Mouse (Mus musculus) urinary bladder, adult 2 months (tissue): ENCODE measurements around the gene Lrpprc. TPM values are rescaled to one million over a fixed set of nuclear protein-coding genes. Genes with fewer than 3 reads are reported as not detected.

ENCODE experiments used
- DNase-seq: peaks from one replicate; pipeline ENCODE4 v3.0.0; 2022; ENCODE audit warnings: low spot score
- polyA plus RNA-seq: library from polyadenylated mRNA; depleted of rRNA; stranded (reverse); fragments of >200 nt; gene quantifications from 2 replicates; pipeline ENCODE4 v1.2.3, GENCODE M21; 2012

The Lrpprc gene
- polyA plus RNA-seq, 1 experiment, result 24.7 TPM

- DNase-seq, result no peak
Measured at GRCm38 (mm10) chr17:84716252-84716872, 74.2 kb downstream of the Lrpprc start.

DNA sequence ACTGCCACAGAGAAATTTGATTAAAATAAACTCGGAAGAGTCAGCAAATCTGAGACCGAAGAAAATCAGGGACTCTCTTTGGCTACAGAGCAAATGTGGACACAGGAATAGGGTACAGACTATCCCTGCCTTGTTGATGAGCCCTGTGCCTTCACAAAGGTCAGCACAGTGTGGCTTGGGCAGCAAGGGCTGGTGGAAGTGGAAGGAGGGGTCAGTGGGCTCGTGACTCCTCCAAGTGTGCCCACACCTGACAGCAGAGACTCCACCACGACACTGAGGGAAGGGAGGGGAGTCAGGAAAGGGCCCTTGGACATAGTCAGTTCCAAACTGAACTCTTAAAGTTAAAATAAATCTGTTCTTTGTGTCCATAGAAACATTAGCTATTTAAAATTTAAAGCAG lies 75.7 kb downstream of the Lrpprc start:
- DNase-seq, result no peak

- no peak for DNase-seq
Measured at GRCm38 (mm10) chr17:84713563-84714164, 76.9 kb downstream of the Lrpprc start.

DNA sequence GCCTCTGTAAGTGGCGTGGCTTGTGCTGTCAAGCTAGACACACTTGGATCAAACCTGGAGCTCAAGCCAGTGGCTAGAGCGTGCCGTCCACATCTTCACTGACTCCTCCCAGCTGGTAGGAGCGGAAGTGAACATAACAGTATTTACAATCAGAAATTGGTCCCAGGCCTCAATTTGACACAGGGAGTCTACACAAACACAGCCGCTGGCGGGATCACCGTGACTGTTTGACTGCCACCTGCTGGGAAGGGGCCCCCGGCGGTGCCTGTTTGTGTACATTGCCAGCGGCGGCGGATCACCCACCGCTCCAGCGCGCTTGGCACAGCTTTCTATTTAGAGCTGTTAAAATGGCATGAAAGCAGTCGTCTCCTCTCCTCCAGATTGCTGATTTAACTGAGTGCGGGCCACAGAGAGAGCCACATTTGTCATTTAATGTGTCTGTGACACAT lies 81.2 kb downstream of the Lrpprc start:
- DNase-seq, result no peak

DNA sequence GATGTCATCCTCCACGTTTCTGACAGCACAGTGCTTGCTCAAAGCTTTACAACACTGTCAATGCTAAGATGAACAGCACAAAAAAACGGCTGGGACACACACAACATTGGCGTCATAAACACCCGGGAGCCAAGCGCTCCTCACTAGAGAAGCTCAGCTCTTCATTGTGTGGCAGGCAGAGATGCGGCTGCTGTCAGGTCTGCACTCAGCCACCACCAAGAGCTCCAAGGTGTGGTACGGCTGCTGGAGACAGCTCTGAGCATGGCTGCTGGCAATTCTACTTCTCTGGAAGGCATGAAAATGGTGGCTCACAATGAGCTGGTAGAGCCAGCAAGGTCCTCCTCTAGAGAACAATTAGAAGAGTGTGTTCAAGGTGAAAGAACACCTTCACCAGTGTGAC lies 81.8 kb downstream of the Lrpprc start:
- DNase-seq, result no peak

- no peak for DNase-seq
Measured at GRCm38 (mm10) chr17:84707407-84707806, 83.2 kb downstream of the Lrpprc start.

GRCm38 (mm10) chr17:84698727-84699126 lies 91.9 kb downstream of the Lrpprc start:
- no peak for DNase-seq

DNA sequence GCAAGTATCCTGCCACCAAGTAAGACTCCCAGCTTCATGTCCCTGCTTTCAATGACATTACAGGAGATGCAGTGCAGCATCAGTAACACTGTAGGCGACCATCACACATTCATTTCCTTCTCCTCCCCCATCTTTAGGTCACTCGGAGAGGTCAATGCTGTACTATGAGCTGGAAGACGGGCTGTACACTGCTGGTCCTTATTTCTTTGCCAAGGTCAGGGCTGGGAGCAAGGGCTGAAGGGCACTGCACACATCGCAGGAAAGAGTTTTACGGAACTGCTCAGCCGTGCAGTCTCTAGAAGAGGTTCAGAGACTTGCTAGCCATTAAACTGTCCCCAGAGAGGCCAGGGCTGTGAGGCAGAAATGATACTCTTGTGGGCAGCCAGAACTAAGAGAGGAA lies 94.1 kb downstream of the Lrpprc start:
- no peak for DNase-seq

GRCm38 (mm10) chr17:84693741-84694140 lies 96.8 kb downstream of the Lrpprc start:
- no peak for DNase-seq

DNA sequence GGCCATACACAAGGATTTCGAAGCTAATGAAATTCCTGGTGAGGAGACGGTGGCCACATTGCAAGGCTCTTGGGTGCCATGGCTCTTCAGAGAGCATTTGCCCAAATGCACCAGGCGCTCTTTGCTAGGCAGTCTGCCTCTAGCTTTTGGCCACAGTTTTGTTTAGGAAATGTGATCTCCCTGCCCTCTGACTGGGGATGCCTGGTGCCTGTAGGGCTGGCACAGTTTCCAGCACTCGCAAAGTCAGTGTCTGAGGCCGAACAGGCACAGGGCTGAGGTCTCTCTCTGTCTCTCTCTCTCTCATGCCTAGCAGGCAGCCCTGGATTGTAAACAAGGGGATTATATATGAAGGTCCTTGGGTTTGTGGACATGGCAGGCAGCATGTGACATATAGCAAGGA lies 100.5 kb downstream of the Lrpprc start:
- no peak for DNase-seq

- DNase-seq, result no peak
Measured at GRCm38 (mm10) chr17:84689316-84689715, 101.3 kb downstream of the Lrpprc start.

DNA sequence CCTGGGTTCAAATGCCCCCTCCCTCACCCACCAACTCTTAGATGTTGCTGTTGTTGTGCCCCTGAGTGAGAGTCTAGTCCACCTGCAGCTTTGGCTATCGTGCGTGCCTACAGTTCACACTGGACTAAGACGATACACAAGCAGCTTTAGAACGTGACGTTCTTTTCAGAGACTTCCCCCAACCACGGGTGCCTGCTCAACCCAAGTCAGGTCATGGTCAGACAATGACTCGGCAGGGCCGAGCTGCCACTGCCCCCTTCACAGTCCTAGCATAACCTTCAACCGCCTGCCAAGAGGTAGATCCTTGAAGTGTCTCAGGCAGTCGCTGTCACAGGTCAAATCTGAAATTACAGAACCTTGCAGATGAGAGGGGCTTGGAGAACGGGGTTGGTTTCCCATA lies 101.8 kb downstream of the Lrpprc start:
- no peak for DNase-seq

DNA sequence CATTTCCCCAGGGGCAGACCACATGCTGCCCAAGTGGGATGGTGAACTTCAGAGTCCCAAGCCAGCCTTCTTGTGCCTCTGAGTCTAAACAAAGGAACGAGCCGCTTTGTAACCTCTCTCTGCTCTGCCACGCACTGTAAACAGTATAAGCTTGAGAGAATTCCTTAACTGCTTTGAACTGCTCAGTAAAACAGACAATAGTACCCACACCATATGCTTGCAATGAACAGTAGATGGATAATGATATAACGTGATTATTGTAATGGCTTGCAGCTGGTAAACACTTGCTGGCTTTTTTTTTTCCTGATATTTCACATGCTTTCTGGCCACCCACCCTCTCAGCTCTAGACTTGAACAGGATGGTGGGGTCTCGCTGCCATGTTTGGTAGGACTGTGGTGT lies 102.6 kb downstream of the Lrpprc start:
- DNase-seq, result no peak

GRCm38 (mm10) chr17:84685286-84685685 lies 105.3 kb downstream of the Lrpprc start:
- no peak for DNase-seq

DNA sequence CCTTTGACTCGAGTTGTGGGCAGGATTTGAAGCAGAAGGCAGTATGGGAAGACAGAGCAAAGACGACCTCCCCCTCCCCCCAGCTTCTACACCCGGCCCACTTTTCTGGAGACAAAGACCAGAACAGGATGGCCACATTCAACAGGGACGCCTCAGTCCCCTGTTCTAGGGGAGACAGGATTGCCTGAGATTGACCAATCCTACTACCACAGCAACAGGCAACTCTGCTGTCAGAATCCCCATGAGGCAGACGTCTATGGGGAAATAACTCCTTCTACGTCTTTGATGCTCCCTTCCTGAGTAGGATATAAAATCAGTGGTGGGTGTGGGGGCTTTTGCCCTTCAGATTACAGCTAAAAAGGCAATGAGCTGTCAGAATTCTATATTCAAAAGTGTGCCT lies 106.3 kb downstream of the Lrpprc start:
- no peak for DNase-seq

DNA sequence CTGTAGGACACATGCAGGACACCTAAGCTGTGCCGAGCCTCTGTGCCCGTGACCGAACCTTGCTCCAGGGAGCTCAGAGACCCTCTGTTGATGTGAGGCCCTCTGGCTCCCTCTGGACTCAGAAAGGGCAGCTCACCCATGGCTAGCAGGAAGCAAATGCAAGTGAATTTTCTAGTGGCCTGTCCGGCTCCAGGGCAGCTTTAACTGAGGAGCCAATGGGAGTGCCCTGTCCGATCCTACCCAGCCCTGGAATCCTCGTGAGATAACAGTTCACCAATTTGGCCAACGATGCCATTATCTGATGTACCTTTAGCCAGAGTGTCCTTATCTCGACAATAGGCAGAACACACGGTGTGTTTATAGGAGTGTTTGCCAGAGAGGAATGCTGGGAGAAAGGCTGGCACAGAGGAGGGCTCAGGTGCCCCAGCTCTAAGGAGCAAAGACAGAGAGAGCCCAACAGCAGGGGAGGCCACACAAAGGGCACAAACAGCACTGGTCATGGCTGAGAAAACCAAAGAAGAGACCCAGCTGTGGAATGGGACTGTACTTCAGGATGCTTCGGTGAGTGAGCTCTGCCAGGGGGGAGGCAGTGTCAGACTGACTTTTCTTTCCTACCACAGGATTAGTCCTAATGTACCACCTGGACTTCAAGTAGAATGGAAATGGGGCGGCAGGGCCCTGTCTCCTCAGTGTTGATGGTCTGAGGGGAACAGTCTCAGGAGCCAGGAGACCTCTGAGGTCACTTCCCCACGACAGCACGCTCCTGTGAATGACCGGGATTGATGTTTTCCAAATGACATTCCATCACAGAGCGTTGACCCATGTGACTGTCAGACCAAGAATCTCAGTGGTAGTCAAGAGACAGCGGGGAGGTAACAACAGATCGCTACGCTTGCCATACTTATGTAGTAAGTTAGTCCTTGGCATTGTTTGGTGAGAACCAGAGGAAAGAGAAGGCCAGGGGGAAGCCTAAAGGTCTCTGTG lies 107.6 kb downstream of the Lrpprc start, which contains the start of gene Abcg5:
Gene Abcg5, minus strand, starts transcription at position 278 of the 984 bp plus-strand sequence.
- DNase-seq, result no peak

- no peak for DNase-seq
Measured at GRCm38 (mm10) chr17:84681670-84682069, 108.9 kb downstream of the Lrpprc start.

DNA sequence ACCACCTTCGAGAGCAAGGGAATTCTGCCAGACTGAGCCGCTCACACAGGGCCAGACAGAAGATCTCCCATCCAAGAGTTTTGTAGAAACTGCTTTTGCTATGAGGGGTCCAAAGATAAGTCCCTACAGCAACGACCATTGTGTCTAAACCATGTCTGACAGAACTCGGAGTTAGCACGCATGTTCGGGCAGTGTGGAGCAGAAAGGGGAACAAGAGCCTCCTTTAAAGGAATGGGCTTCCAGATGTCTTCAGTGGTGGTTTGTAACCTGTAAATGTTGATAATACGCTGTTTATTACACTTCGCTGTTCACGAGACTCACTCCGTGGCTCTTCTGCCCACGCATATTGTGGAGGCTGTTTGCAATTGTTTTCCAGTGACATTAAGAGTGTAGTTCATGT lies 113.0 kb downstream of the Lrpprc start:
- DNase-seq, result no peak

DNA sequence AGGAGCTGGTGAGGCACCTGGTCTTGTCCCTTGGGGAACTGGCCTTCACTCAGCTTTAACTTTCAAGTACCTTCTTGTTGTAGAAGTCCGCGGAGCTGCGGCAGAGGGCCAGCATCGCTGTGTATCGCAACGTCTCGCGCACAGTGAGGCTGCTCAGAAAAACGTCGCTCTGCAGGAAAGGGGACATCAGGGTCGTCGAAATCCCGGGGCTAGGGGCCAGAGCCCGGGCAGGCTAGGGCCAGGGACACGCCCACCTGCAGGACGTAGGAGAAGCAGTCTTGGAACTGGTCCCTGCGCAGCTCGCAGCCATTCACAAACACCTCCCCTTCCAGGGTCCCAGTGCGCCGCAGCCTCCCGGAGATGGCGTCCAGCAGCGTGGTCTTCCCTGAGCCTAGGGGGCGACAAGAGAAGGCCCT lies 114.6 kb downstream of the Lrpprc start, which contains the start of gene Abcg8:
Gene Abcg8, plus strand, starts transcription at position 352 of the 416 bp plus-strand sequence.
- peak; percentile 27 for DNase-seq

- no peak for DNase-seq
Measured at GRCm38 (mm10) chr17:84675204-84675603, 115.4 kb downstream of the Lrpprc start.

DNA sequence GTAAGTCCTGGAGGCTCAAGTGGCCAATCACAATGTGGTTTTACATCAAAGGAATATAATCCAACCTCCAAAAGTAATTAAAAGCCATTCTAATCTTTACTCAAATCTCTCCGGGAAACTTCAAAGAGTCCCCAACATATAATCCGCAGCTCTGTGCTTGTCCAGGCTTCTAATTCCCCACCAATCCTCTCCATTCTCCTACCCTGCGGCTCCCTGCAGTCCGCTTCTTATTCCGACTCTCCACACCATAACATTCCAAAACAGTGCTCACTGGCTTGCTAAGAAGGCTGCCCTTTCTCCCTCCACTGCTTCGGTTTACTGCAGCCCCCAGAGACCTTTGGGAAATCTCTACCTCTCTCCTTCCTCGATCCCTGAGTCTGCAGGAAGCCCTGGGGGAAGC lies 116.5 kb downstream of the Lrpprc start:
- DNase-seq, result no peak
